Mouse (Mus musculus): ENCODE measurements around the gene Il34.

The Il34 gene

DNA sequence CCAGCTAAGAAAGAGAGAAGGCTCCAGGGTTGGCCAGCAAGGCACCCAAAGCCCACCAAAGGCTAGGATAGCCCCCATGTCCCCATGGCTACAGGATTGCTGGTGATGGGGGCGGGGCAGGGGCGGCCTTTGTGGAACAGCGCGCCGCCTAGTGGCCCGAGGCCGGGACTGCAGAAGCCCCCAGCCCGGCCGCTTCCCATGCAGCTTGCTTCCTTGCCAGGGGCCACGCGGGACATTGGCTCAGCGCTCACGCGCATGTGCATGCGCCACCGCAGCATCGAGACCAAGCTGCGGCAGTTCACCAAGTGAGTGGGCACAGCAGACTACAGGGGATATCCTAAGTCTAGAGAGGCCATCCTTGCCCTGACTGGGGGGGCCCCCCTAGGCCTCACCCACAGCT, 78.8 kb downstream of the Il34 start:
- DNase-seq: peak; percentile 69 to 73

DNA sequence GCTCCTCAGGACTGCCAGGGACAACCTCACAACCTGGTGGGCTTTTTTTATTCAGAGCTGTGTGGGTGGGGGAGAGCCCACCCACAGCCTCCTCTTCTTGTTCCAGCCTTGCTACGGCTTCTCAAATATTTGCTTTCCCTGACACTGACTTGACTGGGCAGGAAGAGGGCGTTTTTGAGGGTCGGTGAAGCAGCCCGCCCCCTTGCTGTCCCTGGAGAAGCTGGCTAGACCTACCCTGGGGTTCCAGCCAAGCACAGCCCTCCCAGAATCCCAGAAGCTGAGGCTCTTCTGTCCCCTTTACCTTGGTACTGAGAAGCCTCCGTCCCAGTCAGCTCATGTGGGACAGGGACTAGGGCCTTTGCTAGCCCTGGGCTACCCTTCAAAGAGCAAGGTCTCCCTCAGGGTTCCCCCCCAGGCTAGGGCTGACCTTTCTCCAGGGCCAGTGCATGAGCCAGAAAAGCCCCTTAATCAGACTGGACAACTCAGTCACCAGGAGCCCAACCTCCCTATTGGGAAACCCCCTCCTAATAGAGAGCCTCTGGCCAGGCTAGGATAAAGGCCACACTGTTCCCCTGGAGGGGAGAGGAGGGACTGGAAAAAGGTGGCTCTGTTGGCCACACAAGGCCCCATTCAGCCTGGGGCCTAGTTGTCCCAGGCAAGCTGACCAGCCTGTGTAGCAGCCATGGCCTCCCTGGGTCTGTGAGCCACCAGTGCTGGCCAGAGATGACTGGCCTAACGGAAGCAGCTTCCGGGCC, 80.5 kb downstream of the Il34 start:
- DNase-seq: peak in 1 of 2 experiments; percentile 36

DNA sequence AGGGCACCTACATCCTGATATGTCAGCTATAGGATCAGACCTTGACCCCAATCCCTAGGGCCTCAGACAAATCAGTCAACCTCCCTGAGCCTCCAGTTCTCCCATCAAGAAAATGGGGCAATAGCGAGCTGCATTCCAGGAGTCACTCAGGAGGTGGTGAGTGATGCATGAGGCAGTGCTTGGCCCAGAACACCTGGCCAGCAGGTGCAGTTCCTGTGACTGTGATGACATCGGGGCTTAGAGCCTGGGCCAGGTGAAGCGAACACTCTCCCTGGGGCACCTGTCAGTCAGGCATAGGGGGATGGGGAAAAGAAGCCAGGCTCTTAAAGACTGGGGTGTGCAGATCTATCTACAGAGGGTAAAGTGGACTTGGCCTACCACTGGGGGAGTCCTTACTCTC, 81.2 kb downstream of the Il34 start:
- peak in 1 of 2 experiments; percentile 13 for DNase-seq

DNA sequence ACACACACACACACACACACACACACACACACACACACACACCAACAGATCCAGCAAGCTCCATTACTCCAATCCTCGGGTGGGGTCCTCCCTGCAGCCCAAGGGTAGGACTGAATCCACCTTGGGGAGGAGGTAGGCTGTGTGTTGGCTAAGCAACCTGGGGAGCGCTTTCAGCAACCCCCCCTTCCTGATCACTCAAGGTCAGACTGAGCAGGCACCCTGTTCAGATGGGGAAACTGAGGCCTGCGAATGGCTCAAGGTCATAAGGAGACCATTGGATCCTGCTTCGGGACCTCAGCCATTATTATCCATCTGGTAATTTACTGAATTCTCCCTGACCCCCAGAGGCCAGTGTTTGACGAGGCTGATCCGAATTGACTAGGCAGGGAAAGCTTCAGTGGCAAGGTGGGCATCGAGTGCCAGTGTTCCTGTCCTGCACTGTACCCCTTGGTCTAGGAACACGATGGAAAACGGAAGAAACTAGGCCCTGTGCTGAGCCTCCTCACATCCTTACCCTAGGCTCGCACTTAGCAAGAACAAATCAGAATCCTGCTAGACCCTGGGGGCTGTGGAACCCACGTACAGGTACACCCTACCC, 83.2 kb downstream of the Il34 start:
- DNase-seq: no peak

DNA sequence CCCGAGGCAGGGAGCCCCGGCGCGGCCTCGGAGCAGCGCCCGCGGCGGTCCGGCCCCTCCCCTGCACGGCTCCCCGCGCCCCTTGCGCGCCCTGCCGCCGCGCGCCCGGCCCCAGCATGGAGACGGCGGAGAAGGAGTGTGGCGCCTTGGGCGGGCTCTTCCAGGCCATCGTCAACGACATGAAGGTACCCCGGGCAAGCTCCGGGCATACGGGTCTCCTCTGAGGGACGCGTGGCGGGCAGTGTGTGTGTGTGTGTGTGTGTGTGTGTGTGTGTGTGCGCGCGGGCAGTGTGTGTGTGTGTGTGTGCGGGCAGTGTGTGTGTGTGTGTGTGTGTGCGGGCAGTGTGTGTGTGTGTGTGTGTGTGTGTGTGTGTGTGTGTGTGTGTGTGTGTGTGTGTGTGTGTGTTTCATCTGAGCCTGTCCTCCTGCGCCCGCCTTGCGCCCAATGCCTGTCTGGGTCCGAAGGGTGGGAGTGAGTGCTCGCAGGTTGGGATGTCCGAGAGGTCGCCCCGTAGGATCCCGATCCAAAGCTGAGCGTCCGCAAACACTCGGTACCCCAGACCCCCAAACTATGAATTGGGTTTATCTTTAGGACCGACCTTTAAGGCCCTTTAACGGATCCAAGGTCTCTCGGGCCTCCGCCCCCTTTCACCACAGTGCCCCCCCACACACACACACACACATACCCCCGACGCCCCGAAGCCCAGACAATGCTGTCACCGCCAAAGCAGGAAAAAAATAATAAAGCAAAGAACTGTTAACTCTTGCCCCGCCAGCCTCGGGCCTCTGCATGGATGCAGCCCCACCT, 83.9 kb downstream of the Il34 start:
- peak; percentile 59 to 64 for DNase-seq

DNA sequence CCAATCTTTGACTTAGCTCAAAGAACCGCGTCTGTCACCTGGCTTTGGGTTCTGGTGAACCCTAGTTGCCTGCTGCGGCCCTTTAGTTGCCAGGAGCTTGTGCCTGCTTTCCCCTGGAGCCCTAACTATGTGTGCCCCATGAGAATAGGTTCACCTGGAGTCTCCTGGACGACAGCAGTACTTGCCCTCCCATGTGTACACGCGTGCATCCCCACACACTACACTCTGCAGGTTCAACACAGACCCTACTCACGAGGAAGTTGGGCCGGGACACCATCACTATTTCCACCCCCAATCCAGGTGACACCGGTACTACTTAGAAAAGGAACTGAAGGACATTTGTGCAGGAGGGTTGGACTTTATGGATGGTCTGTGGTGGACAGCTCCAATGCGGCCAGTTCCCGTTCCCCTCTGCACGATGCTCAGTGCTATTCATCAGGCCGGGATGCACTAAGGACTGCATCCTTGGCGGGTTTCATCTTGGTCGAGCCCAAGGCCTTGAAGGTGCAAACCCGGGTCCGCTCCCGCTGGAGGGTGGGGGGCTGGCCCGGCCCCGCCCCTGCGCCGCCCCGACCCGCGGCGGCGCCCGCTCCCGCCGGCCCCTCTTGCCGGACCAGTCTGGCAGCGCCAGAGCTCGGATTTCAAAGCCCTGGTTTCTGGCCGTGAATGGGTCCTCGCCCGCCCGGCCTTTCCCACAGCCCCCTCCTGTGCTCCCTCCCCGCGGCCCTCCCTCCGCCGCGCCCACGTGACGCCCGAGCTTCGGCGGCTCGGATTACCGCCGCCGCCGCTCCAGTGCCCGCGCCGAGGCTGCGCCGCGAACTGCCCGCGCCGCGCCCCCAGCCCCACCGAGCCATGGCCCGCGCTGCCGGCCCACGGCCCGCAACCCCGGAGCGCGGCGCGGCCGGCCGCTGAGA, 84.8 kb downstream of the Il34 start, which contains the start of gene Mtss1l:
Gene Mtss1l (plus strand): TSS at position 792 of the 914 bp plus-strand sequence.
- peak; percentile 80 to 85 for DNase-seq

DNA sequence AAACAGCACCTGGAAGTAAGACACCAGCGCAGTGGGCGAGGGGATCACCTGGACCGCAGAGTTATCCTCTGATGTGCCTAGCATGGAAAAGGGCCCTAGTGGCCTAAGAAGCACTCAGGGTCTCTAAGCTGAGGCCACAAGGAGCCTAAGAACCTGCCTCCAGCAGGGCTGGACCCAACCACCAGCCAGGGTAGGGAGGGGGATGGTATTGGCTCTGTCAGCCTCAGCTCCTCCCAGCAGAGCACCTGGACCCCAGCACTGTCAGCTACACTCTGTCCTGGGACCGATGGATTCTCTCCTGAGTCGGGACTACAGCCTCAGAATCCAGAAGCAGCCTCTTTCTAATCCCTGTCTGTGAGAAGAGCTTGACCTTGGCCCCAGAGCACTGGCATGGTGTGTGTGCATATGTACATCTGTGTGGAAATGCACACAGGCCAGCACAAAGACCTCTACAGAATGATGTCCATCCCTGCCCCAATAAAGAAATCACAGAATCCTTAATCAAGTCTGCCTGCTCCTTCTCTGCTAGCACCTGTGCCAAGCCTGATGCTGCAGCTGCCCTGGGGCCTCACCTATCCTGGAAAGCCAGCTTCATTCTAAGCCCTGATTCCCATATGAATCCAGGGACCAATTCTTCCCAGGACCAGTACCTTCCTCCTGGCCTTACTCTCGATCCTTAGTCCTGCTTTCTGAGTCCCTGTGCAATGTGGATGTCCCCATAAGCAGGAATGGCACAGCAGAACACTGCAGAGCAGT, 85.6 kb downstream of the Il34 start:
- no peak for DNase-seq

DNA sequence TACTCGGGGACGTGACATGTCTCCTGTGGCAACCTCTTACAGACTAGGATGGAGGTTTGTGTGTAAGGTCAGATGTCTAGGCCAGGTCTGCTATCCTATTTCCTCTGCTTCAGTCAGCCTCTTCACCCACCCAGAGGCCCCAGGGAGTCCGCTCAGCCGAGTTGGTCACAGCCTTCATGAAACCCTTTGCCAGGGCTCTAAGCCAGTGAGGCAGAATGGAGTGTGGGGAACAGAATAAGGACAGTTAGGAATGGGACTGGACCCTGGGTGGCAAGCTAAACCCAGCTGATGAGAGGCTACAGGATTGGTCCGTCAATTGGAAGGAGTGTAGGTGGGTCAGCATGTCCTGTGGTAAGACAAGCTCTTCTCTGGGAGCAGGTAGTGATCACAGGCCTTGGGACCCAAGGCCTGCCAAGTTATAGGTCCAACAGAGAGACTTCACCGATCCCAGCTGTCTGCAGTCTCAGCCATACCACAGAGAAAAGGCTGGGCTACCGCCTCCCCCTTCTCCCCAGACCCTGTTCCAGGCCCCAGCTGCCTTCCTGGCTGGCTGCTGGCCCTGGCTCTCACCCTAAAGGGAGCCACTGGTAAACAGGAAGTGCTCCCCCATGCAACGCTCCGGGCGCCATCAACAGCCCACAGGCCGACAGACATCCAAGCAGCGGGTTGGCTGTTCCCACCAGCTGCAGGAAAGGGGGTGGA, 86.6 kb downstream of the Il34 start:
- DNase-seq: no peak

DNA sequence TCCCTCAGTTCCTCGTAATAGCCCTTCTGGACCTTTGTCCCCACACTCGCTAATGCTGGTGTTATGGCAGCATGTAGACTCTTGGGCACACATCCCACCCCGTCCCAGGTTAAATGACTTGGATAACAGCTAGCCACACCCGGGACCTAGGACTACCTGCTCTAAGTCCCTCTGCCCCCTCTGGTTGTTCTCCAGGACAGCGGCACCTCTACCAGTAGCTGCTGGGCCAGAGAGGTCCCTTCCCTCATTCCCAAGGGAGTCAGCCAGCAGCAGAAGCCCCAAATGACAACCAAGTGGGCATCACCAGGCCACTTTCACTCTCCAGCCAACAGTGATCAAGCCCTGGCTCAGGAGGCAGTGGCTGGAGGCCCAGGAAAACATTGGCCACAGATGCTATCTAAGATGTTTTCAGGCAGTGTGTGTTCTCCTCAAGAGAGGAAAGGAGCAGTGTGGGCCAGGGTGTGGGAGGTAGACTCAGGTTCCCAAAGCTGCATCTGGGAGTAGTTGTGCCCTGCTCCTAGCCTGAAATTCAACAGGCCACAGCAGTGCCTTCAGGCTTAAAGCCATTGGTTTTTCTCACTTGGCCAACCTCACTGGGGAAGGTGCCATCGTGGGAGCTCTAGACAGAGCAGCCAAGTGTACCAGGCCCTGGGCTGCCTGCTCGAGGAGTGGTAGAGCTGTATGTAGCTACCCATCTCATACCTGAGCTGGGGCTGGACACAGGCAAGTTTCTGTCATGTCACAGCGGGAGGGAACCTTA, 87.3 kb downstream of the Il34 start:
- no peak for DNase-seq

DNA sequence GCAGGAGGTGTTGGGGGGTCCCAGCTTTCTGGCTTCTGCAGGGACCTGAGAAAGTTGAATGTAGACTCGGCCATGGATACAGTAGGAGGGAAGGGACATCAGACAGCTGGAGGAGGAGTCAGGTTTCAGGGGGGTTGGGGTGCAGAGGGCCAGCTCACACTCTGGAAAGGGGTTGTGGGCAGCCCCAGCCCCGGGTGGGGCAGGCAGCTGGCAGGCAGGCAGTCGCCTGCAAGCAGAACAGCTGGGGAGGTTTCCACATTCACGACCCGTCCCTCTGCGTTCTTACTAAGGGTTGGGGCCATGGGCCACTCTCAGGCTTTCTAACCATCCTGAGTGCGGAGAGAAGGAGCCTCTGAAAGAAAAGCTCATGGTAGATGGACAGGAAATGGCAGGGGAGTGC, 88.6 kb downstream of the Il34 start:
- DNase-seq: no peak

DNA sequence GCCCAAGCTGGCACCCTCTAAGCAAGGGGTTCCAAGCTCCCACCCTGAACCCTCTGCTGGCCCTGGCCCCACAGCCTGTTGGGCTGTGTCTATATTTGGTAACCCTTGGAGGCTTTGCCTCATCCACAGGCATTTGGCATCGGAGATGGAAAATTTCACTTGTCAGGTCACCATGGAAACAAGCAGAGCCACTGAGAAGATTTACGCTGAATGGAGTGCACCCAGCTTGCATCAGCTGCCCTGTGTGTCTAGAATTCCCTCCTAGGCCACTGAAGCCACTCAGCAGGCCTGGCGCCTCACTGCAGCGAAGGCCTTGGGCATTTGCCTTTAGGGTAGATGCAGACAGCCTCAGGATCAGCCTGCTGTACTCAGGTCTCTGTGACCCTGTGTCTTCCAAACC, 89.6 kb downstream of the Il34 start:
- peak; percentile 56 to 73 for DNase-seq

DNA sequence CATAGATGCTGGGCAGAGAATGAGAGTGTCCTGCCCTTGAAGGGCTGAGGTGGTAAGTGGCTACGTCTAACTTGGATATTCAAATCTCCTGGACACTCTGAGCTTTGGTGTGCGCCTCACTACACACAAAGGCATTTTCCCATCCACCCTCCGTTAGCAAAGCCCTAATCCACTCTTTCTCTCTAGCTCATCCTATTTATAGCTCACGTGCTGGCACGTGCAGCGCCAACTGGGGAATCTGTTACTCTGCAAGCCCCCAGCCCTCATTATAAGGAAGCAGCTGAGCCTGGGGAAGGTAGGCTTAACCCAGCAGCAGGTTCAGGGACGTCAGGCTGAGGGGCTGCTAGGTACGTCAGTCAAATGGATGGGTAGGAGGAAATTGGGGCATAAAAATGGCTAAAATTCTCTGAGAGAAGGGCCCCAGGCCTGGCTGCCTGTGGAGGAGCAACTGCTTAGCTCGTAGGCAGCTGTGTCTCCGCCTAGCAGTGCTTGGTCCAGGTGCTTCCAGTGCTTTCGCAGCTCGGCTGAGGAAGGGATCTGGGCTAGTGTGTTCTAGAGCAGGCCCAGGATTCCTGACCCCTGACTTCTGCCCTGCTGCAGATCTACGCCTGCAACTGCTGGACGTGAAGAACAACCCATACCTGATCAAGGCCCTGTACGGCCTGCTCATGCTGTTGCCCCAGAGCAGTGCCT, 90.8 kb downstream of the Il34 start:
- peak in 1 of 2 experiments; percentile 9 for DNase-seq

DNA sequence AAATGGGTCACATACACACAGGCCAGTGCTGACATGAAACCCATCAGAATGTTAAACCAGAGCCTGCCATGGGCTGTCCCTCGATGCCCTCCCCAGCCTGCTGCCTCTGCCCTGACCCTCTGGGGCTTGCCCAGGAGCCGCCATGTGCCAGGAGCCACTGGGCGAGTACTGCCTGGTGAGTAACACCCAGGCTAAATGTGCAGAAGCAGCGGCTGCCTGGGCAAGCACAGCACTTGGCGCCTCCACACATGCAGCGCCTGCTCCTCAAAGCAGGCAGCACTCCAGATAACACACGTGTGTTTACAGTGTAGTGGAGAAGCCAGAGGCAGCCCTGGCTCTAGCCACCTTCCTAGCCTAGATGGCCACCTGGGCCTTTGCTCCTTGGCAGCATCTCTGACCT, 92.7 kb downstream of the Il34 start:
- DNase-seq: peak in 1 of 2 experiments; percentile 36

DNA sequence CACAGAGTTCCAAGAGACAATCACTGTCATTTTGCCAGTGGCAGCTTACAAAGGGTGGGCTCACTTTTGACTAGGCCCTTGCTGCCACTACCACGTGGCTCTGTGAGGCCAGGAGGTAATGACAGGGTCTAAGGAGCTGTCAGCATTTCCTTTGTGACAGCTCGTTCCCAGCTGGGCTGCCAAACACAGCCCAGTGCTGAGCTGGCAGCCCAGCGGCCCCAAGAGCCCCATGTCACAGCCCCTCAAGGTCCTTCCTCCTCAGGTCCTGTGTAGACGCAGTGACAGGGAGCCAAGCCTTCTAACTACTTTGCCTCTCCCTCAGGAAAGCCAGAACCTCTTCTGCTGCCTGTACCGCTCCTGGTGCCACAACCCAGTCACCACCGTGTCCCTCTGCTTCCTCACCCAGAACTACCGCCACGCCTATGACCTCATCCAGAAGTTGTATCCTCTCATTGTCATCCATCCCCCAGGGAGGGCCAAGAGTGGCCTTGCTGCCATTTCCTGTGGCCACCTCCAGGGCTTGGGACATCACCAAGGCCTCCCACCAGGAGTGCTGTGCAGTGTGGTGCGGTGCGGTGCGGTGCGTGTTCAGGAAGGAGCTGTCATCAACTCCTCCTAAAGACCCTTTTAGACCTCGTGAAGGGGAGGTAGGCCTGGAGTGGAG, 94.3 kb downstream of the Il34 start:
- peak in 1 of 2 experiments; percentile 9 for DNase-seq

DNA sequence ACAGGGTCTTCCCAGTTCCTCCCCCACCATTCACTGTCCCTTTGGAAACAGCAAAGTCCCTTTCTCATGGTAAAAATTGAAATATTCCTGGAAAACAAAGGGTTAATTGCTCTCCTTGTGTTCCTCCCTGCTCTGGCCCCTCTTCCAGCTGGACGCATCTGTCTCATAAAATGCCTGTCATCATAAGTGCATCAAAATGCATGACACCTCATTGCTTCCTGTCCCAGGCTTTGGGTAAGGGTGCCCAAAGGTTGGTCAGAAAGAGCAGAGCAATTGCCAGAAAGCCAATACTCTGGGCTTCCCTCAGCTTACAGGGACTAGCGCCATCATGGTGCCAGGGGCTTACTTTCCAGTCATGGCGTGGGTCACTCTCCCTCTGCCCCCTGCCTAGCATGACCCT, 95.1 kb downstream of the Il34 start:
- DNase-seq: peak in 1 of 2 experiments; percentile 6

DNA sequence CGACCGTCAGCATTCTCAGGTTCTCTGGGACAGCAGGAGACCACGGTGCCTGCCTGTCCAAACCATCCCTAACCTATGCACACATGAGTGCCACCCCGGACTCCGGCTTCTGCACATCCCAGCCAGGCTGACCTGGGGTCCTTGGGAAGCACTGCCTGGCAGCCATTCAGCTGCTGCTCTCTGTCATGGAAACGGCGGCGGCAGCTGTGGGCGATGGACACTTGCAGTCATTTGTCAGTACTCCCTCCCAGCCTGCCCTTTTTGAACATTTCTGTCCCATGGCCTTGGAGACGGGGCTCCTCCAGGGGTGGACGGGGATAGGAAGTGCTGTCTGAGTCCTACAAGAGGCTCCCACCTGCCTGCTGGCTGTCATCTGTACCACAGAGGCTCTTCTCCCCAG, 97.3 kb downstream of the Il34 start:
- peak in 1 of 2 experiments; percentile 17 for DNase-seq

DNA sequence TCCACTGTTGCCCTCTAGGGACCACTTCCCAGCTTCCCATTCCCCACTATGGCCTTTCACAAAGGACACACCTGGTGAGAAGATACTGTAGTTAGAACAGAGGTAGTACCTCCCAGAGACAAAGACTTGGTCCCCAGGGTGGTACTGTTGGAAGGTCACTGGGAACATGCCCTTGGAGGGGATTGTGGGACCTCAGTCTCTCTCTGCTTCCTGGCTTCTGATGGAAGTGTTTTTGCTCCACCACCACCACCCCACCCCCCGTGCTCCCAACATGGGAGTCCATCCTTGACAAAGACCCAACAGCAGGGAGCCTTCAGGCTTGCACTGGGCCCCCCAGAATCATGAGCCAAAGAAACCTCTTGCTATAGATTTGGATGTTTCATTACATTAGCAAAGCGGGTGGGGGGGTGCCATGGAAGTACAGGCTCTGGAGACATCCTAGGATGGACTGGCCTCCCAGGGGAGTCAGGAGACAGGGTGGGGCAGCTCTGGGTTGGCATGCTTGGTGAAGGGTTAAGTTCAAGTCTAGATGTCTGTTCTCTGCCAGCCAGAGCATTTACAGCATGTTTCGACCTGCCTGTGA, 99.3 kb downstream of the Il34 start:
- DNase-seq: peak; percentile 21 to 27

Data from cerebellum, postnatal 36 days (tissue).